10 mouse cellular contexts compared by ENCODE assay signal in genomic region chr4:124959062-124959461, GRCm38 (mm10). TPM values are rescaled to one million over a fixed set of nuclear protein-coding genes. Genes with fewer than 3 reads are reported as not detected.
DNase-seq lines count a peak whose midpoint lies in the region; ATAC-seq lines count a peak whose summit lies in the region.
"Had no signal": no experiment of that assay in that cellular context is flagged by ENCODE, and none has a peak within 500 bp of the region (broad histone marks: within the 10 kb centered on the region; RNA-seq: fewer than 3 reads in every experiment).

No protein-coding gene starts in this region.

- ATAC-seq in lung, embryonic 15.5 days (ENCODE audit: borderline replicate concordance, extremely low read depth, low FRiP score, low TSS enrichment): peak; percentile 62; the same call in 1 of the 2 replicates
- no peak for ATAC-seq in intestine, embryonic 16.5 days

- peaks cover 12% of the 10 kb centered on the region; the same call in 1 of the 2 replicates for H3K27me3 ChIP-seq in heart, embryonic 10.5 days (ENCODE audit: insufficient read depth, poor library complexity, severe bottlenecking)
- H3K27me3 ChIP-seq in lung, embryonic 15.5 days: peaks cover 9% of the 10 kb centered on the region; the same call in 1 of the 2 replicates
- H3K27me3 ChIP-seq in intestine, embryonic 16.5 days (replicated peaks; ENCODE audit: control insufficient read depth, insufficient read depth, low read length): no peaks in the 10 kb centered on the region; the same call in 1 of the 2 replicates
- H3K27me3 ChIP-seq: neural tube, embryonic 15.5 days had no signal

- no peak overlapping the region for H3K4me2 ChIP-seq in lung, embryonic 15.5 days
- no peak overlapping the region for H3K4me2 ChIP-seq in intestine, embryonic 16.5 days (ENCODE audit: low read depth, low read length)
- H3K4me2 ChIP-seq: midbrain, embryonic 11.5 days; neural tube, embryonic 15.5 days had no signal

- intact Hi-C loops in heart, postnatal 25 days (cut with DNase I): no loop called here

- peak; percentile 34 to 49 for DNase-seq in heart, adult 18-20 months
- no peak for DNase-seq in heart, embryonic 10.5 days (ENCODE audit: low spot score)
- peak; percentile 31 to 37 for DNase-seq in adrenal gland, adult 18-20 months (ENCODE audit: low spot score in 2 of 2)
- peak; percentile 26 for DNase-seq in heart, postnatal 25 days (ENCODE audit: low spot score)
- no peak for DNase-seq in cerebellum, adult 11 months
- DNase-seq in right cerebral cortex, postnatal 10 days (ENCODE audit: low spot score in 2 of 2): no peak

- H3K4me3 ChIP-seq in heart, embryonic 10.5 days: no peak overlapping the region
- no peak overlapping the region for H3K4me3 ChIP-seq in lung, embryonic 15.5 days
- H3K4me3 ChIP-seq in intestine, embryonic 16.5 days (ENCODE audit: low read length): no peak overlapping the region
- H3K4me3 ChIP-seq: neural tube, embryonic 15.5 days had no signal

- WGBS in heart, embryonic 10.5 days: 69% methylated on average over 11 of the region's 11 CpGs
- WGBS in lung, embryonic 15.5 days: 42% methylated on average over 11 of the region's 11 CpGs
- WGBS in intestine, embryonic 16.5 days: 53% methylated on average over 11 of the region's 11 CpGs

- no peak overlapping the region for H3K27ac ChIP-seq in heart, embryonic 10.5 days
- no peak overlapping the region for H3K27ac ChIP-seq in lung, embryonic 15.5 days
- no peak overlapping the region for H3K27ac ChIP-seq in intestine, embryonic 16.5 days (ENCODE audit: low read length)

- no peak overlapping the region for H3K9ac ChIP-seq in lung, embryonic 15.5 days
- no peak overlapping the region for H3K9ac ChIP-seq in intestine, embryonic 16.5 days (ENCODE audit: low read depth, low read length)
- H3K9ac ChIP-seq: neural tube, embryonic 15.5 days had no signal

- H3K36me3 ChIP-seq in heart, embryonic 10.5 days: no peaks in the 10 kb centered on the region
- H3K36me3 ChIP-seq in lung, embryonic 15.5 days: no peaks in the 10 kb centered on the region
- H3K36me3 ChIP-seq in intestine, embryonic 16.5 days (ENCODE audit: control insufficient read depth, insufficient read depth, low read length): no peaks in the 10 kb centered on the region
- H3K36me3 ChIP-seq: neural tube, embryonic 15.5 days had no signal

- H3K9me3 ChIP-seq in heart, embryonic 10.5 days: no peaks in the 10 kb centered on the region
- no peaks in the 10 kb centered on the region for H3K9me3 ChIP-seq in lung, embryonic 15.5 days
- H3K9me3 ChIP-seq in intestine, embryonic 16.5 days (ENCODE audit: control insufficient read depth, low read length): no peaks in the 10 kb centered on the region
- H3K9me3 ChIP-seq: neural tube, embryonic 15.5 days had no signal

- H3K4me1 ChIP-seq in heart, embryonic 10.5 days: no peaks in the 10 kb centered on the region
- H3K4me1 ChIP-seq in lung, embryonic 15.5 days: no peaks in the 10 kb centered on the region; the same call in 1 of the 2 replicates
- no peaks in the 10 kb centered on the region for H3K4me1 ChIP-seq in intestine, embryonic 16.5 days (ENCODE audit: control insufficient read depth, insufficient read depth, low read length)
- H3K4me1 ChIP-seq: neural tube, embryonic 15.5 days had no signal

RNA-seq across cellular contexts. Expression of gene Cdca8, which starts 20.0 kb away (rescaled TPM):
- total RNA-seq in heart, adult 18-20 months (2021): under 1 TPM; 0.41 to 0.57 TPM
- polyA plus RNA-seq in heart, embryonic 10.5 days (2016; fragmentation: Nextera tagmentation; extraction: Ambion mirVana): 147 and 176 TPM in 2 replicates
- total RNA-seq in adrenal gland, adult 18-20 months (2021): 1 to 10 TPM; 2.3 to 2.5 TPM
- 1 to 10 TPM in 1 of 2 experiments, under 1 TPM in 1; 0.88 to 1.4 TPM for total RNA-seq in heart, postnatal 25 days (2021)
- 154 and 166 TPM in 2 replicates for polyA plus RNA-seq in lung, embryonic 15.5 days (2015; fragmentation: Nextera tagmentation; extraction: Ambion mirVana)
- 105 and 126 TPM in 2 replicates for polyA plus RNA-seq in intestine, embryonic 16.5 days (2015; fragmentation: Nextera tagmentation; extraction: Ambion mirVana)

RNA-seq across cellular contexts. Expression of gene 9930104L06Rik, which starts 22.2 kb away (rescaled TPM):
- total RNA-seq in heart, adult 18-20 months (2021): 10 to 100 TPM in 1 of 2 experiments, 1 to 10 TPM in 1; 7.8 to 10.9 TPM
- 11.6 and 12.7 TPM in 2 replicates for polyA plus RNA-seq in heart, embryonic 10.5 days (2016; fragmentation: Nextera tagmentation; extraction: Ambion mirVana)
- 10 to 100 TPM; 12.7 to 14.0 TPM for total RNA-seq in adrenal gland, adult 18-20 months (2021)
- 1 to 10 TPM; 7.4 to 7.9 TPM for total RNA-seq in heart, postnatal 25 days (2021)
- polyA plus RNA-seq in lung, embryonic 15.5 days (2015; fragmentation: Nextera tagmentation; extraction: Ambion mirVana): 11.9 and 13.1 TPM in 2 replicates
- polyA plus RNA-seq in intestine, embryonic 16.5 days (2015; fragmentation: Nextera tagmentation; extraction: Ambion mirVana): 9.1 and 9.3 TPM in 2 replicates

RNA-seq across cellular contexts. Expression of gene Rspo1, which starts 27.2 kb away (rescaled TPM):
- total RNA-seq in heart, adult 18-20 months (2021): 1 to 10 TPM; 3.1 to 4.3 TPM
- 6.2 and 12.9 TPM in 2 replicates for polyA plus RNA-seq in heart, embryonic 10.5 days (2016; fragmentation: Nextera tagmentation; extraction: Ambion mirVana)
- 1 to 10 TPM; 4.6 to 7.8 TPM for total RNA-seq in adrenal gland, adult 18-20 months (2021)
- 1 to 10 TPM; 3.1 to 3.6 TPM for total RNA-seq in heart, postnatal 25 days (2021)
- polyA plus RNA-seq in lung, embryonic 15.5 days (2015; fragmentation: Nextera tagmentation; extraction: Ambion mirVana): 7.4 and 9.5 TPM in 2 replicates
- polyA plus RNA-seq in intestine, embryonic 16.5 days (2015; fragmentation: Nextera tagmentation; extraction: Ambion mirVana): 6.0 and 8.0 TPM in 2 replicates

RNA-seq across cellular contexts. Expression of gene Gnl2, which starts 57.3 kb away (rescaled TPM):
- total RNA-seq in heart, adult 18-20 months (2021): 10 to 100 TPM; 28.6 to 29.2 TPM
- 71.8 and 86.2 TPM in 2 replicates for polyA plus RNA-seq in heart, embryonic 10.5 days (2016; fragmentation: Nextera tagmentation; extraction: Ambion mirVana)
- total RNA-seq in adrenal gland, adult 18-20 months (2021): 10 to 100 TPM; 57.3 to 61.3 TPM
- total RNA-seq in heart, postnatal 25 days (2021): 10 to 100 TPM; 25.9 to 27.0 TPM
- polyA plus RNA-seq in lung, embryonic 15.5 days (2015; fragmentation: Nextera tagmentation; extraction: Ambion mirVana): 70.9 and 78.3 TPM in 2 replicates
- 61.8 and 64.6 TPM in 2 replicates for polyA plus RNA-seq in intestine, embryonic 16.5 days (2015; fragmentation: Nextera tagmentation; extraction: Ambion mirVana)

Comparison
In these comparisons a context has a peak if more than half of its experiments do, and no peak if none do; other contexts are left out.
1. DNase-seq: peak in heart, adult 18-20 months (2 of 2), adrenal gland, adult 18-20 months (2 of 2) and heart, postnatal 25 days (single experiment); none in heart, embryonic 10.5 days (single experiment), cerebellum, adult 11 months (single experiment) and right cerebral cortex, postnatal 10 days (0 of 2).